Mouse (Mus musculus) ovary, postnatal 36 days (tissue): ENCODE results near the gene Akip1.
A peak's percentile ranks its signal among the peaks of the same experiment; 100 is the strongest.

Source experiments
- DNase-seq: peaks from one replicate; pipeline ENCODE4 v3.0.0; 2022; ENCODE audit warnings: low spot score, mixed read lengths

The Akip1 gene

GRCm38 (mm10) chr7:109707023-109707785, 3.7 kb downstream of the Akip1 start:
- no peak for DNase-seq

GRCm38 (mm10) chr7:109708961-109709382, 5.5 kb downstream of the Akip1 start:
- no peak for DNase-seq

GRCm38 (mm10) chr7:109710069-109710468, 6.6 kb downstream of the Akip1 start:
- DNase-seq = no peak

GRCm38 (mm10) chr7:109712198-109712597, 8.7 kb downstream of the Akip1 start:
- DNase-seq = no peak

GRCm38 (mm10) chr7:109713434-109713982, 10.0 kb downstream of the Akip1 start:
- DNase-seq = no peak

- no peak for DNase-seq
These were observed 15.8 kb downstream of the Akip1 start for GRCm38 (mm10) chr7:109719286-109719685.

- DNase-seq = no peak
These were observed 19.1 kb downstream of the Akip1 start for GRCm38 (mm10) chr7:109722618-109723017.

GRCm38 (mm10) chr7:109723114-109723513, 19.6 kb downstream of the Akip1 start:
- DNase-seq = no peak

GRCm38 (mm10) chr7:109723697-109724096, 20.2 kb downstream of the Akip1 start, which contains the start of gene BC051019:
TSS of gene BC051019 (minus strand) at chr7:109723850.
- DNase-seq = no peak

- DNase-seq = no peak
These were observed 28.1 kb downstream of the Akip1 start, which contains the start of gene Ascl3 for GRCm38 (mm10) chr7:109731626-109732025. TSS of gene Ascl3 (minus strand) at chr7:109731726.

GRCm38 (mm10) chr7:109734806-109735205, 31.3 kb downstream of the Akip1 start:
- no peak for DNase-seq

- DNase-seq = no peak
These were observed 36.4 kb downstream of the Akip1 start for GRCm38 (mm10) chr7:109739822-109740370.

GRCm38 (mm10) chr7:109741060-109741459, 37.6 kb downstream of the Akip1 start:
- no peak for DNase-seq

GRCm38 (mm10) chr7:109741703-109742102, 38.2 kb downstream of the Akip1 start:
- DNase-seq = no peak

GRCm38 (mm10) chr7:109747747-109748146, 44.3 kb downstream of the Akip1 start:
- DNase-seq = no peak

- no peak for DNase-seq
These were observed 48.0 kb downstream of the Akip1 start for GRCm38 (mm10) chr7:109751427-109752007.

GRCm38 (mm10) chr7:109752008-109752925, 48.8 kb downstream of the Akip1 start, which contains the start of gene Tmem9b:
TSS of gene Tmem9b (minus strand) at chr7:109752875.
- DNase-seq = peak; percentile 81

GRCm38 (mm10) chr7:109754034-109754433, 50.5 kb downstream of the Akip1 start:
- no peak for DNase-seq

- DNase-seq = no peak
These were observed 52.8 kb downstream of the Akip1 start for GRCm38 (mm10) chr7:109756291-109756690.
